Mouse (Mus musculus) liver, embryonic 13.5 days (tissue): ENCODE measurements around the gene Pycr2. TPM values are rescaled to one million over a fixed set of nuclear protein-coding genes. Genes with fewer than 3 reads are reported as not detected.
"Not testable (repeated sequence)": the region's sequence is repeated elsewhere in the genome, so short reads cannot be mapped to it uniquely, and the experiment has no call there.

Source experiments
- ATAC-seq: fragments of 200-750 bp; cut with Nextera tagmentation; 2 replicates; pipeline ENCODE4 v1.8.0; 2017; ENCODE audit warnings: low read depth, mild to moderate bottlenecking, moderate number of reproducible peaks, moderate library complexity
- DNase-seq: peaks from one replicate; pipeline ENCODE4 v3.0.0; 2022
- H3K27ac ChIP-seq: fragments of 300-500 bp; sonication (generic); 2 replicates; pipeline ENCODE4 v1.5.1; 2015; ENCODE audit warnings: moderate library complexity, mild to moderate bottlenecking, inconsistent platforms
- H3K27me3 ChIP-seq: fragments of 300-500 bp; sonication (generic); 2 replicates; pipeline ENCODE4 v1.6.1; 2015; ENCODE audit warnings: mild to moderate bottlenecking, inconsistent platforms
- H3K36me3 ChIP-seq: fragments of 300-500 bp; sonication (generic); 2 replicates; pipeline ENCODE4 v1.6.1; 2015; ENCODE audit warnings: mild to moderate bottlenecking, inconsistent platforms
- H3K4me1 ChIP-seq: fragments of 300-500 bp; sonication (generic); replicated peaks from 2 replicates; pipeline ENCODE4 v1.6.1; 2015; ENCODE audit warnings: inconsistent platforms
- H3K4me2 ChIP-seq: fragments of 300-500 bp; sonication (generic); 2 replicates; pipeline ENCODE4 v1.6.1; 2015; ENCODE audit warnings: inconsistent platforms, mild to moderate bottlenecking, moderate library complexity
- H3K4me3 ChIP-seq: fragments of 300-500 bp; sonication (generic); replicated peaks from 2 replicates; pipeline ENCODE4 v1.5.1; 2015; ENCODE audit warnings: mild to moderate bottlenecking, inconsistent platforms
- H3K9ac ChIP-seq: fragments of 300-500 bp; sonication (generic); 2 replicates; pipeline ENCODE4 v1.6.1; 2015; ENCODE audit warnings: mild to moderate bottlenecking, inconsistent platforms
- H3K9me3 ChIP-seq: fragments of 300-500 bp; sonication (generic); replicated peaks from 2 replicates; pipeline ENCODE4 v1.6.1; 2016; ENCODE audit warnings: inconsistent platforms
- WGBS: fragments of 180-500 bp; shearing (Covaris S2); methylation state at CpG from one replicate; pipeline ENCODE4 v1.1.7; 2015; ENCODE audit not compliant: insufficient replicate concordance; 5-methylcytosine and 5-hydroxymethylcytosine counted together
- polyA plus RNA-seq: library from polyadenylated mRNA; unstranded; fragments of >200 nt; fragmentation: Nextera tagmentation; extraction: Ambion mirVana; gene quantifications from 2 replicates; pipeline ENCODE4 v1.2.1, GENCODE M21; 2015

Pycr2 gene
- polyA plus RNA-seq, 1 experiment from 2014 or later, result 128 TPM

DNA sequence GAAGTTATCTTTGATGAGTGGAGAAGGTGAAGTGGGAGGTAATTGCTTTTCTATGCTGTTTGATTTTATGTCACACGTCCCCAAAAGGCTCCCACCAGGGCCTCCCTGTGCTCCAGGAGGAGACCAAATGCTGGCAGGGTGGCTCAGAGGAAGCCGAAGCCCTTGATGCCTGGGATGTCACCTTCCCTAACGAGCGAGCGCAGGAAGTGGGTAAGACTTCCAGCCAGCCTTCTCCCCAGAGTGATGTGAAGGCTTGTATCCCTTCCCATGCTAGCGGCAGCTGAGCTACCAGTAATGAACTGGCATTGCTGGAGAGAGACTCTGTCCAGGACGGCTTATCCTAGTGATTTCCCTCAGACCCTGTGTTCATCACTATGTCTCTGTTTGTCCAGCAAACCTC, 20.4 kb upstream of the Pycr2 start:
- Histone ChIP-seq H3K27ac (no peak overlapping the region), H3K4me2 (no peak overlapping the region), H3K4me1 (peaks cover 19% of the 10 kb centered on the region), H3K36me3 (no peaks in the 10 kb centered on the region), H3K4me3 (no peak overlapping the region), H3K9me3 (no peaks in the 10 kb centered on the region), H3K9ac (no peak overlapping the region), H3K27me3 (peaks cover 18% of the 10 kb centered on the region)
- 32% methylated on average over 7 of the region's 7 CpGs for WGBS
- no peak for ATAC-seq
- DNase-seq, result no peak

DNA sequence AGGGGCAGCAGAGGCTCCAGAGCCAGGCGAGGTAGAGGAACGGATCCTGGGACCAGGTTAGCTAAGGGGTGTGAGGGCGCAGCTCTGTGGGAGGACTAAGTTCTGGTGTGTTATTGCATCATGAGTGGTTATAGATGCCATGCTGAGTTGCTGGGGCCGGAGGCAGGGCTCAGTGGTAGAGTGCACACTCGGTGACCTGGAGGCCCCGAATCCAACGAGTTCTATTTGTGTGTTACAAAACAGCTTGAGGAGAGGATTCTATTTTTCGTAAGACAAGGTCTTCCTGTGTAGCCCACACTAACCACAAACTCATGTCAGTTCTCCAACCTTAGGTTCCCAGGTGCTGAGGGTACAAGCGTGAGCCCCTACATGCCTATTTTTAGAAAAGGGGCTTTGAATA, 19.6 kb upstream of the Pycr2 start:
- DNase-seq (no peak), ATAC-seq (no peak)
- H3K4me1 ChIP-seq, result peaks cover 25% of the 10 kb centered on the region
- no peak overlapping the region for H3K27ac ChIP-seq
- H3K4me3 ChIP-seq, result no peak overlapping the region
- no peaks in the 10 kb centered on the region for H3K36me3 ChIP-seq
- H3K9ac ChIP-seq, result no peak overlapping the region
- peaks cover 25% of the 10 kb centered on the region for H3K27me3 ChIP-seq
- 22% methylated on average over 9 of the region's 9 CpGs for WGBS
- no peaks in the 10 kb centered on the region for H3K9me3 ChIP-seq
- no peak overlapping the region for H3K4me2 ChIP-seq

DNA sequence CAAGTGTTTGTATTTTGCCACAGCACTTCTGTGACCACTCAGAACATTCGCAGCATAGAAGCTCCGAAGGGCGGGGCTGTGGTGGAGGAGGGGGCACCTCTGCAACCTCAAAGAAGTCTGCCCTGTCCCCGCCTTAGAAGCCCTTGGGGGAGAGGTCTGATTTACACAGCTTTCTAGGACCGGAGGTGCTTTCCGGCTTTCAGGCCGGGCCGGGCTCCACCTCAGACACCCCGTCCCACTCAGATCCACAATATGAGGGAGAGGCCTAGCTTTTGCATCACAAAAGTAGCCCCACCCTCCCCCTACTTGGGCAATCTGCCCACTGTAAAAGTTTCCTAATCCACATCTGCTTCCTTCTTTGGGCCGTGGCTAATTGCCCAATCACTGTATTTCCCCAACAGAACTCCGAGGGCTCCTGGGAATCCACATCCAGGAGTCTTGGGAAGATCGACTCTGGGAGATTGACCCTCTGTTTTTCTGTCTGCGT, 15.5 kb upstream of the Pycr2 start:
- Histone ChIP-seq H3K9me3 (no peaks in the 10 kb centered on the region), H3K27me3 (peaks cover 49% of the 10 kb centered on the region), H3K4me2 (peak overlapping the region; percentile 14; the same call in 1 of the 2 replicates), H3K27ac (no peak overlapping the region), H3K9ac (no peak overlapping the region), H3K36me3 (no peaks in the 10 kb centered on the region), H3K4me3 (no peak overlapping the region), H3K4me1 (peaks cover 24% of the 10 kb centered on the region)
- ATAC-seq (peak; percentile 37; the same call in 1 of the 2 replicates), DNase-seq (no peak)
- 14% methylated on average over 13 of the region's 13 CpGs for WGBS

DNA sequence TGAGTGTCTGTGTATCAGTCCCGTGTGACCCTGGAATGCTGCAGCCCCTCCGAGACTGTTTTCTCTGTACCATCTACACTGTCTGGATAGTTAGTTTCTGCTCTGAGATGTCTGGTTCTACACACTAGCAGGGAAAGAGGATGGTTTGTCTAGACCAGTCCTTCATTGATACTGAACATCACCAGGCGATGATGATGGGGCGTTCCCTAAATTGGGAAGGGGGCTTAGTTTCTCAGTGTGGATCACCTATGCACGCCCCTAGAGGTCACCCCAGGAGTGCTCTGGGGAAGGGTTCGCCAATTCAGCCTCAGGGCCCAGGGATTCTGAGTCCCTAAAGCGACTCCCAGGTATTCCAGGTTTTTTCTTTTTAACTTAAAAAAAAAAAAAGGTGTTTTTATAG, 14.9 kb upstream of the Pycr2 start:
- WGBS, result 39% methylated on average over 7 of the region's 7 CpGs
- H3K27me3 ChIP-seq, result peaks cover 50% of the 10 kb centered on the region

DNA sequence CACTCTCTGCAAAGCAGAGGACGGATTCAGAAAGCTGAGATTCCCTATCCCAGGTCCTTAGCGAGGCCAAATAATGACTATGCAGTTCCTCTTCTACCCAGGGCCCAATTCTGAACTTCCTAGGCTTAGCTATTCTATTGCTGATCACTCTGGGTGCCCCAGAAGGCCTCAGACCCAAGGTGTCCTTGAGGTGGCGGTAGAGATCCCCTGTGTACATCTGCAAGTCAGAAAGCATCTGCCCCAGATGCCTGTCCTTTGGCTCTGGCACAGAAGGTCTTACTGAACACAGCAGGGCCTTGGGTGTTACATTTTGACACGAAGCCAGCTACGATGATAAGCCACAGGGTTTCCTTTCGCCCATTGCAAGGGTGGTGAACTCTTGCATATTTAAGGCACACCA, 14.3 kb upstream of the Pycr2 start:
- no peak for DNase-seq
- no peaks in the 10 kb centered on the region for H3K36me3 ChIP-seq
- H3K27me3 ChIP-seq, result peaks cover 57% of the 10 kb centered on the region
- no peak overlapping the region for H3K4me2 ChIP-seq
- H3K4me3 ChIP-seq, result no peak overlapping the region
- H3K4me1 ChIP-seq, result peaks cover 14% of the 10 kb centered on the region
- ATAC-seq, result no peak
- no peak overlapping the region for H3K27ac ChIP-seq
- H3K9ac ChIP-seq, result no peak overlapping the region
- WGBS, result 25% methylated on average over 6 of the region's 6 CpGs
- H3K9me3 ChIP-seq, result no peaks in the 10 kb centered on the region

More for the DNA sequence above, 14.9 kb upstream of the Pycr2 start:
- no peak for DNase-seq
- Histone ChIP-seq H3K9ac (no peak overlapping the region), H3K27ac (no peak overlapping the region), H3K4me2 (no peak overlapping the region), H3K4me1 (peaks cover 18% of the 10 kb centered on the region), H3K36me3 (no peaks in the 10 kb centered on the region), H3K4me3 (no peak overlapping the region), H3K9me3 (no peaks in the 10 kb centered on the region)
- ATAC-seq, result no peak

DNA sequence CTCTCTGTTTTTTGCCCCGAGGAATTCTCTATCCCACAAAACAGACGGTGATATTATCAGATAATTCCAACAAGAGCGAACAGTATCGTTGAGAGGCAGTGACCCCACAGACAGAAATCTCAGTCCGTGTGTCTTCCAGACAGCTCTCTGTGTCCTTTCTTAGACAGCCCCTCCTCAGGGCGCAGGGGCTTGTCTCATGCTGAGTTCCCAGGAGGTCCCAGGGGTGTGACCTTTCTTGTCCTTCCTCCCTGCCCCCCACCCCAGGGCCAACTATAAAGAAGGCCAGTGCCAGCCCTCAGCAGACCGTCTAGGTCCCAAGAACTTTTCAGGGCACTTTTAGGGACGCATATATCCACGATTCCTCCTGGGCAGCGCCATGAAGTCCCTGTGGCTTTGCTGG, 11.3 kb upstream of the Pycr2 start, which contains the start of gene Lefty2:
Gene Lefty2 (plus strand): TSS at position 301 of the 400 bp plus-strand sequence.
- no peaks in the 10 kb centered on the region for H3K36me3 ChIP-seq
- no peak within 1 kb of the TSS for H3K27ac ChIP-seq
- H3K27me3 ChIP-seq, result peaks cover 69% of the 10 kb centered on the region
- DNase-seq (no peak), ATAC-seq (no peak)
- WGBS, result 45% methylated on average over 10 of the region's 10 CpGs
- no peak within 1 kb of the TSS for H3K4me3 ChIP-seq
- H3K9me3 ChIP-seq, result no peaks in the 10 kb centered on the region
- H3K4me1 ChIP-seq, result peaks cover 14% of the 10 kb centered on the region
- H3K4me2 ChIP-seq, result no peak within 1 kb of the TSS
- no peak within 1 kb of the TSS for H3K9ac ChIP-seq

DNA sequence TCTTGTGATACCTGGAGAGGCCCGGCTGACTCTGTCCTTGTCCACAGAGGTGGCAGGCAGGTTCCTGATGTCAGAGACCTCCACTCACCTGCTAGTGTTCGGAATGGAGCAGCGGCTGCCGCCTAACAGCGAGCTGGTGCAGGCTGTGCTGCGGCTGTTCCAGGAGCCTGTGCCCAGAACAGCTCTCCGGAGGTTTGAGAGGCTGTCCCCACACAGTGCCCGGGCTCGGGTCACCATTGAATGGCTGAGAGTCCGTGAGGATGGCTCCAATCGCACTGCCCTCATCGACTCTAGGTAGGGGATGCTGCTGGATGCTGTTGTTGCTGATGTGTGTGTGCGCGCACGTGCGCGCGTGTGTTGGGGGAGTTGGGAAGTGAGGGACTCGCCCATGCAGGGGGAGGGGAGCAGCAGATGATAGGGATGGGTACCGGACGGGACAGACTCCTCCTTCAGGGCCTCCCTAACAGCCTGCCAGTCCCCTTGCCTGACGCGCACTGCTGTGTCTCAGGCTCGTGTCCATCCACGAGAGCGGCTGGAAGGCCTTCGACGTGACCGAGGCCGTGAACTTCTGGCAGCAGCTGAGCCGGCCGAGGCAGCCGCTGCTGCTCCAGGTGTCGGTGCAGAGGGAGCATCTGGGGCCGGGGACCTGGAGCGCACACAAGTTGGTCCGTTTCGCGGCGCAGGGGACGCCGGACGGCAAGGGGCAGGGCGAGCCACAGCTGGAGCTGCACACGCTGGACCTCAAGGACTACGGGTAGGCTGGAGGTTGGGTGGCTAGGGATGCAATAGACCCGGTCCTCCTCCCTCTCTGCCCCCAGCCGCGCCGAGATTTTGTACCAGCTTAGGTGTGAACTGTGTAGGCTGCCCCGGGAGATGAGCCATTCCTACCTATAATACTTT, 9.8 kb upstream of the Pycr2 start:
- not testable (repeated sequence) for DNase-seq, H3K4me3 ChIP-seq, H3K4me1 ChIP-seq, H3K27ac ChIP-seq, H3K9me3 ChIP-seq, H3K4me2 ChIP-seq, ATAC-seq, H3K9ac ChIP-seq, H3K36me3 ChIP-seq
- H3K27me3 ChIP-seq, result peaks cover 54% of the 10 kb centered on the region
- WGBS, result 10% methylated on average over 51 of the region's 51 CpGs

DNA sequence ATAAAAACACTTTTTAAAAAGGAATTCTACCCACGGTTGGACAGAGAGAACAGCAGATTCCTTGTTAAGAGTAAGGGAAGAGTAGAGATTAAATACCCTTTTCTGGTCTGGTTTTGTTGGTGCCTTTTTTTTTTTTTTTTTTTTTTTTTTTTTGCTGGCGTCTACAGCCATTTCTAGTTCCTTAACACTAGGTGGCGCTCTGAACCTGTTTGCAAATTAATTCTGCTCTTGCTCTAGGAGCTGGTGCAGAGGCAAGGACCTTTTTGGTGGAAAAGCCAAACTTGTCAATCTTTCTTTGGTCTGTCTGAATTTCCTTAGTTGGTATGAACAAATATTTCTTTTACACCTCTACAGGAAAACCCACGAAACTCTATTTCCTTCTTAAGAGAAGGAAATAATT, 3.0 kb upstream of the Pycr2 start:
- DNase-seq, result peak; percentile 42
- Histone ChIP-seq H3K4me1 (peaks cover 40% of the 10 kb centered on the region), H3K4me2 (no peak overlapping the region), H3K36me3 (peaks cover 9% of the 10 kb centered on the region), H3K9me3 (no peaks in the 10 kb centered on the region), H3K9ac (no peak overlapping the region), H3K27ac (peak overlapping the region; percentile 99; the same call in 1 of the 2 replicates), H3K27me3 (0 out of 2 replicates have a peak, but pooled peaks cover 2% of the 10 kb centered on the region), H3K4me3 (no peak overlapping the region)
- WGBS, result under 1% methylated on average over 4 of the region's 4 CpGs
- no peak for ATAC-seq

DNA sequence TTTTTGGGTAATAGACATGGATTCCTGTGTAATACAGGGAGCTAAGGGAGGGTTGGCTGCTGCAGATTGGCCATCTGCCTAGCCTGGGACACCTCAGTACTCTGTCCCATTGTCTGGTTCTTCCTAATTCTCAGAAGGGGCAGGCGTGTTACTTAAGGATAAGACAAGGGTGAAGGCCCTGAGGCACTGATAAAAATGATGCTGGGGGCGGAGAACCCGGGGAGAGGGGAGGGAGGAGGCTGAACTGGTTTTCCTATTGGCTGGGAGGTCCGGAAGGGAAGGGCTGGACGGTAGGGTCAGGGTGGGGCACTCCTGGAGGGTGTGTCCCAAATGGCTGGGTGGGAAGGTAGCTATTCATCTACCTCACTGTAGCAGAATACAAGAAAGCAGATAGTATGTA, 1.2 kb upstream of the Pycr2 start:
- peak; percentile 97 for DNase-seq
- H3K27ac ChIP-seq, result peak overlapping the region; percentile 99

DNA sequence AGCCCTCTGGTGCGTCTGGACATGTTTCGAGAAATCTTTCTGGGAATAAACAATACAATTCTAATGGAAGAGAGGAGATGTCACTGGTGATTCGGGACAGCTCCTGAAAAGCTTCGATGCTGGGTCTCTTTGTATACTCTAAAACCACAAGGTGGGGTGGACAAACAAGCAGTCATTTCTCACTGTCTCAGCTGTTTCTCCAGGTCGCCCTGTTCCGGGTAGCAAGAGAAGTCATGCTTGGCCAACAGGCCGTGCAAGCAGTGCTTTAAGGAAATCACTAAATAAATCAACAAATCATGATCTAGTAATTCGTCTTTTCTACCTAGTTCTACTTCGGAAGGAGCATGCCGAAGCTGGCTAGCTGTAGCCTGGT, 441 bp upstream of the Pycr2 start:
- WGBS, result 22% methylated on average over 10 of the region's 10 CpGs
- no peak for ATAC-seq

More for the DNA sequence above, 1.2 kb upstream of the Pycr2 start:
- Histone ChIP-seq H3K36me3 (peaks cover 27% of the 10 kb centered on the region), H3K9ac (no peak overlapping the region), H3K4me2 (peak overlapping the region; percentile 85), H3K27me3 (no peaks in the 10 kb centered on the region), H3K4me3 (peak overlapping the region; percentile 94), H3K9me3 (no peaks in the 10 kb centered on the region), H3K4me1 (peaks cover 58% of the 10 kb centered on the region)
- WGBS, result 13% methylated on average over 5 of the region's 5 CpGs
- ATAC-seq, result peak; percentile 93

DNA sequence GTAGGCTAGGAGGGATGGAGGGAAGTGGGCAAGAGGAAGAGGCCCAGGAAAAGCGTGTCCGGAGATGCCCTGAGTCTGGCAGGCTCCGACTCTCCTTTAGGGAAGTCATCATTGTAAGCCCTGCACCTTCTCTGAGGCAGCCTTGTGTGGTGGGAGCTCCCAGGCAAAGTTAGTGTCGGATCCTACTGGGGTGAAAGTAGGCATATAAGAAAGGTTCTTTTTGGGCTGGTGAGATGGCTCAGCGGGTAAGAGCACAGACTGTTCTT, 655 bp downstream of the Pycr2 start:
- H3K9ac ChIP-seq, result peak overlapping the region; percentile 97
- no peaks in the 10 kb centered on the region for H3K27me3 ChIP-seq
- H3K27ac ChIP-seq, result peak overlapping the region; percentile 99
- DNase-seq (no peak), ATAC-seq (no peak)
- H3K4me1 ChIP-seq, result peaks cover 69% of the 10 kb centered on the region
- 2% methylated on average over 5 of the region's 5 CpGs for WGBS
- H3K4me3 ChIP-seq, result peak overlapping the region; percentile 94
- H3K9me3 ChIP-seq, result no peaks in the 10 kb centered on the region
- H3K4me2 ChIP-seq, result peak overlapping the region; percentile 79
- peaks cover 41% of the 10 kb centered on the region for H3K36me3 ChIP-seq

More for the DNA sequence above, 441 bp upstream of the Pycr2 start:
- H3K9ac ChIP-seq, result peak overlapping the region; percentile 78
- H3K36me3 ChIP-seq, result peaks cover 34% of the 10 kb centered on the region
- no peaks in the 10 kb centered on the region for H3K9me3 ChIP-seq
- H3K4me3 ChIP-seq, result peak overlapping the region; percentile 94
- H3K27ac ChIP-seq, result peak overlapping the region; percentile 99
- peak overlapping the region; percentile 85 for H3K4me2 ChIP-seq
- no peak for DNase-seq
- no peaks in the 10 kb centered on the region for H3K27me3 ChIP-seq
- H3K4me1 ChIP-seq, result peaks cover 65% of the 10 kb centered on the region

DNA sequence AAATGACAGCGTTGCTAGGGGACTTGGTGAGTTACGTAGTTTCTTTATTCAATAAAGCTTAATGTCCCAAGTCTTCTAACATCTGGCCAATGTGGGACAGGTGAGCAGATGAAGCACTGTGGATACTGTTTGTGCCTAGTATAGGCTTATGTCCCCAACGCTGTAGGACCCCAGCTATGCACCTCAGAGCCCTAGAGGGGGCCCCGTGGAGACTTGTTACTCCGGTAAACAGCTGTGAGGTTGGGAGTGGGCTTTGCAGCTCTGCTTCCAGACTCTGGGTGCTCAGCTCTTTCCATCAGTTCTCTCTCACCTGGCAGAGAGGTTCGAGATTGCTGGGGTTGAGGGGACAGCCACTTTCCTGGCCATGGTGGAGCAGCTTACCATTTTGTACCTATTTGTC, 1.2 kb downstream of the Pycr2 start:
- peaks cover 69% of the 10 kb centered on the region for H3K4me1 ChIP-seq
- peak overlapping the region; percentile 79 for H3K4me2 ChIP-seq
- H3K9me3 ChIP-seq, result no peaks in the 10 kb centered on the region
- no peak for ATAC-seq
- peak overlapping the region; percentile 99 for H3K27ac ChIP-seq
- peak overlapping the region; percentile 94 for H3K4me3 ChIP-seq
- H3K27me3 ChIP-seq, result no peaks in the 10 kb centered on the region
- WGBS, result 61% methylated on average over 6 of the region's 6 CpGs
- H3K36me3 ChIP-seq, result peaks cover 41% of the 10 kb centered on the region
- peak overlapping the region; percentile 97 for H3K9ac ChIP-seq
- no peak for DNase-seq
